Mouse (Mus musculus): ENCODE results near the gene Pcgf6. TPM values are rescaled to one million over a fixed set of nuclear protein-coding genes. Genes with fewer than 3 reads are reported as not detected.

Pcgf6 gene
- total RNA-seq, 2 experiments from 2014 or later = 1.9 to 9.2 TPM

Other genes with a start within 250 kb of the Pcgf6 start
- gene Ina, start 36.2 kb downstream of the Pcgf6 start, total RNA-seq (2015; ENCODE audit: low replicate concordance) = not detected in 2 replicates
- gene Ina, start 36.2 kb downstream of the Pcgf6 start, total RNA-seq (2017; ENCODE audit: low replicate concordance) = not detected in 2 replicates
- gene Nt5c2, start 35.8 kb downstream of the Pcgf6 start, total RNA-seq (2015; ENCODE audit: low replicate concordance) = 20.2 and 22.4 TPM in 2 replicates
- gene Nt5c2, start 35.8 kb downstream of the Pcgf6 start, total RNA-seq (2017; ENCODE audit: low replicate concordance) = 20.9 and 22.4 TPM in 2 replicates
- 2.1 and 5.2 TPM in 2 replicates for gene Taf5, start 16.8 kb upstream of the Pcgf6 start, total RNA-seq (2015; ENCODE audit: low replicate concordance)
- gene Taf5, start 16.8 kb upstream of the Pcgf6 start, total RNA-seq (2017; ENCODE audit: low replicate concordance) = 11.7 and 13.9 TPM in 2 replicates
- 199 and 243 TPM in 2 replicates for gene Usmg5, start 39.7 kb upstream of the Pcgf6 start, total RNA-seq (2015; ENCODE audit: low replicate concordance)
- gene Usmg5, start 39.7 kb upstream of the Pcgf6 start, total RNA-seq (2017; ENCODE audit: low replicate concordance) = 86.3 and 111 TPM in 2 replicates
- 2.9 and 3.1 TPM in 2 replicates for gene Pdcd11, start 39.9 kb upstream of the Pcgf6 start, total RNA-seq (2015; ENCODE audit: low replicate concordance)
- gene Pdcd11, start 39.9 kb upstream of the Pcgf6 start, total RNA-seq (2017; ENCODE audit: low replicate concordance) = 3.2 and 3.9 TPM in 2 replicates
- gene Calhm2, start 87.4 kb upstream of the Pcgf6 start, total RNA-seq (2015; ENCODE audit: low replicate concordance) = 2.3 and 4.0 TPM in 2 replicates
- gene Calhm2, start 87.4 kb upstream of the Pcgf6 start, total RNA-seq (2017; ENCODE audit: low replicate concordance) = 1.4 and 3.5 TPM in 2 replicates
- gene Calhm1, start 93.3 kb upstream of the Pcgf6 start, total RNA-seq (2015; ENCODE audit: low replicate concordance) = not detected in 2 replicates
- not detected in 2 replicates for gene Calhm1, start 93.3 kb upstream of the Pcgf6 start, total RNA-seq (2017; ENCODE audit: low replicate concordance)
- not detected in 2 replicates for gene Calhm3, start 106.9 kb upstream of the Pcgf6 start, total RNA-seq (2015; ENCODE audit: low replicate concordance)
- gene Calhm3, start 106.9 kb upstream of the Pcgf6 start, total RNA-seq (2017; ENCODE audit: low replicate concordance) = not detected in 2 replicates
- gene Neurl1a, start 127.9 kb upstream of the Pcgf6 start, total RNA-seq (2015; ENCODE audit: low replicate concordance) = not detected in 2 replicates
- not detected in 2 replicates for gene Neurl1a, start 127.9 kb upstream of the Pcgf6 start, total RNA-seq (2017; ENCODE audit: low replicate concordance)